Mouse (Mus musculus) lung, adult 2 months (tissue): Measurements from ENCODE around the gene Appl2.

Experiments
- CTCF ChIP-seq: fragments of 200-500 bp; IDR thresholded peaks from 2 replicates; pipeline ENCODE4 v1.5.1; 2011; ENCODE audit warnings: mild to moderate bottlenecking, low read length, control low read depth; ENCODE audit not compliant: insufficient read depth
- POLR2A ChIP-seq: fragments of 200-500 bp; IDR thresholded peaks from 2 replicates; pipeline ENCODE4 v1.6.1; 2011; ENCODE audit warnings: low read depth, mild to moderate bottlenecking, control low read depth, low read length, borderline replicate concordance; ENCODE audit errors: extremely low read depth

DNA sequence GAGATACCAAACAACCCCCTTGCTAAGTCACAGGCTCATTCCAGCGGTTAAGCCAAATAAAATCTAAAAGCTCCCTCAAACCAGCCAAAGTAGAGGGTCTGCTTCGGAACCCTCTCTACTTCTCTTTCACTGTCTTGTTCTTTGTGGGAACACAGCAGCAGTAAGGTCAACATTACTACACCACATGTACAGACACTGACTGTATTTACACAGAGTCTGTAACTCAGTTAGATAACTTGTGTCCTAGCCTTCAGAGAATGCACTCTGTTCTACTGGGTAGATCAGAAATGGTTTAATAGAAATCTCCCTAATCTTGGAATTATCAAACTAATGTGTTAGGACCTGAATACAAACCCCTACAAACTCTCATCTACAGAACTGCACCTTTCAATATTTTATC is 12.3 kb downstream of the Appl2 start:
- TF ChIP-seq CTCF (no peak), POLR2A (no peak)
